Mouse (Mus musculus): Measurements from ENCODE around the gene Cryba4. TPM values are rescaled to one million over a fixed set of nuclear protein-coding genes. Genes with fewer than 3 reads are reported as not detected.

Gene Cryba4
- polyA plus RNA-seq, 1 experiment from 2014 or later = 1.3 TPM

- no peak overlapping the region for H3K9ac ChIP-seq (ENCODE audit: low read depth, low read length)
- no peaks in the 10 kb centered on the region for H3K36me3 ChIP-seq (ENCODE audit: control insufficient read depth, insufficient read depth, low read length)
- H3K4me2 ChIP-seq (ENCODE audit: low read length) = no peak overlapping the region
- no peaks in the 10 kb centered on the region for H3K9me3 ChIP-seq (ENCODE audit: control insufficient read depth, low read length)
- no peak overlapping the region for H3K4me3 ChIP-seq (ENCODE audit: low read length)
- no peaks in the 10 kb centered on the region for H3K27me3 ChIP-seq (replicated peaks; ENCODE audit: control insufficient read depth, insufficient read depth, low read length)
- 89% methylated on average over 16 of the region's 16 CpGs for WGBS
- H3K4me1 ChIP-seq (ENCODE audit: control insufficient read depth, insufficient read depth, low read depth, low read length) = peaks cover 7% of the 10 kb centered on the region; the same call in 1 of the 2 replicates
- H3K27ac ChIP-seq (ENCODE audit: low read depth, low read length) = no peak overlapping the region
- ATAC-seq = no peak
Observed at GRCm38 (mm10) chr5:112259862-112260650, 7.7 kb upstream of the Cryba4 start.

GRCm38 (mm10) chr5:112257896-112258295, 5.6 kb upstream of the Cryba4 start:
- H3K4me1 ChIP-seq (ENCODE audit: control insufficient read depth, insufficient read depth, low read depth, low read length) = peaks cover 7% of the 10 kb centered on the region; the same call in 1 of the 2 replicates
- H3K4me3 ChIP-seq (ENCODE audit: low read length) = no peak overlapping the region
- no peaks in the 10 kb centered on the region for H3K36me3 ChIP-seq (ENCODE audit: control insufficient read depth, insufficient read depth, low read length)
- ATAC-seq = no peak
- no peak overlapping the region for H3K9ac ChIP-seq (ENCODE audit: low read depth, low read length)
- no peaks in the 10 kb centered on the region for H3K27me3 ChIP-seq (replicated peaks; ENCODE audit: control insufficient read depth, insufficient read depth, low read length)
- H3K9me3 ChIP-seq (ENCODE audit: control insufficient read depth, low read length) = no peaks in the 10 kb centered on the region
- no peak overlapping the region for H3K4me2 ChIP-seq (ENCODE audit: low read length)
- H3K27ac ChIP-seq (ENCODE audit: low read depth, low read length) = no peak overlapping the region
- WGBS = 88% methylated on average over 3 of the region's 3 CpGs

GRCm38 (mm10) chr5:112256457-112256856, 4.1 kb upstream of the Cryba4 start:
- Histone ChIP-seq H3K27me3 (replicated peaks; ENCODE audit: control insufficient read depth, insufficient read depth, low read length) (no peaks in the 10 kb centered on the region), H3K9me3 (ENCODE audit: control insufficient read depth, low read length) (no peaks in the 10 kb centered on the region), H3K27ac (ENCODE audit: low read depth, low read length) (no peak overlapping the region), H3K4me3 (ENCODE audit: low read length) (no peak overlapping the region), H3K36me3 (ENCODE audit: control insufficient read depth, insufficient read depth, low read length) (no peaks in the 10 kb centered on the region), H3K9ac (ENCODE audit: low read depth, low read length) (no peak overlapping the region), H3K4me2 (ENCODE audit: low read length) (no peak overlapping the region), H3K4me1 (ENCODE audit: control insufficient read depth, insufficient read depth, low read depth, low read length) (peaks cover 7% of the 10 kb centered on the region; the same call in 1 of the 2 replicates)
- ATAC-seq = no peak
- WGBS = 74% methylated on average over 9 of the region's 9 CpGs

- Histone ChIP-seq H3K4me1 (ENCODE audit: control insufficient read depth, insufficient read depth, low read depth, low read length) (peaks cover 7% of the 10 kb centered on the region; the same call in 1 of the 2 replicates), H3K4me2 (ENCODE audit: low read length) (no peak within 1 kb of the TSS), H3K9me3 (ENCODE audit: control insufficient read depth, low read length) (no peaks in the 10 kb centered on the region), H3K36me3 (ENCODE audit: control insufficient read depth, insufficient read depth, low read length) (no peaks in the 10 kb centered on the region), H3K9ac (ENCODE audit: low read depth, low read length) (no peak within 1 kb of the TSS), H3K4me3 (ENCODE audit: low read length) (no peak within 1 kb of the TSS), H3K27me3 (replicated peaks; ENCODE audit: control insufficient read depth, insufficient read depth, low read length) (no peaks in the 10 kb centered on the region), H3K27ac (ENCODE audit: low read depth, low read length) (peak within 1 kb of the TSS; percentile 44; the same call in 1 of the 2 replicates)
- 28% methylated on average over 3 of the region's 3 CpGs for WGBS
- 0 out of 2 replicates have a peak, but pooled peaks have one; percentile 29 for ATAC-seq
Observed at GRCm38 (mm10) chr5:112255426-112255825, 3.1 kb upstream of the Cryba4 start, which contains the start of gene Crybb1. Gene Crybb1, plus strand, starts transcription at chr5:112255815.

- H3K27me3 ChIP-seq (replicated peaks; ENCODE audit: control insufficient read depth, insufficient read depth, low read length) = no peaks in the 10 kb centered on the region
- H3K27ac ChIP-seq (ENCODE audit: low read depth, low read length) = peak overlapping the region; percentile 44; the same call in 1 of the 2 replicates
- no peaks in the 10 kb centered on the region for H3K36me3 ChIP-seq (ENCODE audit: control insufficient read depth, insufficient read depth, low read length)
- no peak overlapping the region for H3K4me3 ChIP-seq (ENCODE audit: low read length)
- H3K4me1 ChIP-seq (ENCODE audit: control insufficient read depth, insufficient read depth, low read depth, low read length) = peaks cover 7% of the 10 kb centered on the region; the same call in 1 of the 2 replicates
- ATAC-seq = peak; percentile 76
- H3K9ac ChIP-seq (ENCODE audit: low read depth, low read length) = no peak overlapping the region
- H3K4me2 ChIP-seq (ENCODE audit: low read length) = no peak overlapping the region
- WGBS = 47% methylated on average over 7 of the region's 7 CpGs
- H3K9me3 ChIP-seq (ENCODE audit: control insufficient read depth, low read length) = no peaks in the 10 kb centered on the region
Observed at GRCm38 (mm10) chr5:112254282-112254806, 2.0 kb upstream of the Cryba4 start.

- ATAC-seq = no peak
- no peak overlapping the region for H3K9ac ChIP-seq (ENCODE audit: low read depth, low read length)
- peaks cover 7% of the 10 kb centered on the region; the same call in 1 of the 2 replicates for H3K4me1 ChIP-seq (ENCODE audit: control insufficient read depth, insufficient read depth, low read depth, low read length)
- 30% methylated on average over 8 of the region's 8 CpGs for WGBS
- H3K4me3 ChIP-seq (ENCODE audit: low read length) = no peak overlapping the region
- H3K4me2 ChIP-seq (ENCODE audit: low read length) = no peak overlapping the region
- H3K27me3 ChIP-seq (replicated peaks; ENCODE audit: control insufficient read depth, insufficient read depth, low read length) = no peaks in the 10 kb centered on the region
- no peaks in the 10 kb centered on the region for H3K36me3 ChIP-seq (ENCODE audit: control insufficient read depth, insufficient read depth, low read length)
- H3K9me3 ChIP-seq (ENCODE audit: control insufficient read depth, low read length) = no peaks in the 10 kb centered on the region
- no peak overlapping the region for H3K27ac ChIP-seq (ENCODE audit: low read depth, low read length)
Observed at GRCm38 (mm10) chr5:112253169-112253568, 851 bp upstream of the Cryba4 start.

- no peak for ATAC-seq
- H3K4me2 ChIP-seq (ENCODE audit: low read length) = no peak overlapping the region
- 89% methylated on average over 11 of the region's 11 CpGs for WGBS
- H3K9me3 ChIP-seq (ENCODE audit: control insufficient read depth, low read length) = no peaks in the 10 kb centered on the region
- H3K4me3 ChIP-seq (ENCODE audit: low read length) = no peak overlapping the region
- no peaks in the 10 kb centered on the region for H3K27me3 ChIP-seq (replicated peaks; ENCODE audit: control insufficient read depth, insufficient read depth, low read length)
- H3K4me1 ChIP-seq (ENCODE audit: control insufficient read depth, insufficient read depth, low read depth, low read length) = no peaks in the 10 kb centered on the region
- no peak overlapping the region for H3K27ac ChIP-seq (ENCODE audit: low read depth, low read length)
- H3K36me3 ChIP-seq (ENCODE audit: control insufficient read depth, insufficient read depth, low read length) = no peaks in the 10 kb centered on the region
- no peak overlapping the region for H3K9ac ChIP-seq (ENCODE audit: low read depth, low read length)
Observed at GRCm38 (mm10) chr5:112249106-112249505, 3.2 kb downstream of the Cryba4 start.

GRCm38 (mm10) chr5:112247399-112247798, 4.9 kb downstream of the Cryba4 start:
- no peaks in the 10 kb centered on the region for H3K36me3 ChIP-seq (ENCODE audit: control insufficient read depth, insufficient read depth, low read length)
- no peak overlapping the region for H3K27ac ChIP-seq (ENCODE audit: low read depth, low read length)
- H3K27me3 ChIP-seq (replicated peaks; ENCODE audit: control insufficient read depth, insufficient read depth, low read length) = no peaks in the 10 kb centered on the region
- H3K4me2 ChIP-seq (ENCODE audit: low read length) = no peak overlapping the region
- H3K4me3 ChIP-seq (ENCODE audit: low read length) = no peak overlapping the region
- H3K9ac ChIP-seq (ENCODE audit: low read depth, low read length) = no peak overlapping the region
- H3K4me1 ChIP-seq (ENCODE audit: control insufficient read depth, insufficient read depth, low read depth, low read length) = no peaks in the 10 kb centered on the region
- H3K9me3 ChIP-seq (ENCODE audit: control insufficient read depth, low read length) = no peaks in the 10 kb centered on the region
- ATAC-seq = no peak
- 47% methylated on average over 8 of the region's 8 CpGs for WGBS

- Histone ChIP-seq H3K27ac (ENCODE audit: low read depth, low read length) (no peak overlapping the region), H3K9ac (ENCODE audit: low read depth, low read length) (no peak overlapping the region), H3K9me3 (ENCODE audit: control insufficient read depth, low read length) (no peaks in the 10 kb centered on the region), H3K4me2 (ENCODE audit: low read length) (no peak overlapping the region), H3K4me3 (ENCODE audit: low read length) (no peak overlapping the region), H3K36me3 (ENCODE audit: control insufficient read depth, insufficient read depth, low read length) (no peaks in the 10 kb centered on the region), H3K27me3 (replicated peaks; ENCODE audit: control insufficient read depth, insufficient read depth, low read length) (no peaks in the 10 kb centered on the region), H3K4me1 (ENCODE audit: control insufficient read depth, insufficient read depth, low read depth, low read length) (peaks cover 3% of the 10 kb centered on the region; the same call in 1 of the 2 replicates)
- ATAC-seq = no peak
- 50% methylated on average over 8 of the region's 8 CpGs for WGBS
Observed at GRCm38 (mm10) chr5:112244890-112245615, 7.3 kb downstream of the Cryba4 start.

Data from hindbrain, embryonic 16.5 days (tissue).